Mouse (Mus musculus): ENCODE measurements around the gene Maco1. TPM values are rescaled to one million over a fixed set of nuclear protein-coding genes. Genes with fewer than 3 reads are reported as not detected.

Gene Maco1
- total RNA-seq (2015; ENCODE audit: low replicate concordance): 61.6 and 62.9 TPM in 2 replicates
- 125 and 136 TPM in 2 replicates for total RNA-seq (2017; ENCODE audit: low replicate concordance)

DNA sequence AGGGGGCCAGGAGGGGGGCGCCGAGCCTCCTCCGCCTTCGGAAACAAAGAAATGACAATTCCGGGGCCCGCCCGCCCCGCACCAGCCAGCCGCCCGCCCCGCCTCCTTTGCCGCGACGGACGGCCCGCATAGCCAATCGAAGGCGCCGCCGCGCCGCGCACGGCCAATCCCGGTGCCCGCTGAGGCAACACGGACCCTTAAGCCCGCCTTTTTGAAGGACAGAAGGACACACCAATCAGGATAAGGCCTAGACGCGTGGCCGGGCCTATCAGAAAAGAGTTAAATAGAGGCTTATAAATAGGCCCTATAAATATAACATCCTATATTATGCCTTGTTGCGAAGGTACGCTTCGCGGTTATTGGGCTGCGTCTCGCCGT, at the start of gene Maco1:
Gene Maco1, minus strand, starts transcription at position 87 of the 378 bp plus-strand sequence.
- ATAC-seq (replicated peaks; ENCODE audit: low FRiP score, poor library complexity, severe bottlenecking): peak; percentile 88

DNA sequence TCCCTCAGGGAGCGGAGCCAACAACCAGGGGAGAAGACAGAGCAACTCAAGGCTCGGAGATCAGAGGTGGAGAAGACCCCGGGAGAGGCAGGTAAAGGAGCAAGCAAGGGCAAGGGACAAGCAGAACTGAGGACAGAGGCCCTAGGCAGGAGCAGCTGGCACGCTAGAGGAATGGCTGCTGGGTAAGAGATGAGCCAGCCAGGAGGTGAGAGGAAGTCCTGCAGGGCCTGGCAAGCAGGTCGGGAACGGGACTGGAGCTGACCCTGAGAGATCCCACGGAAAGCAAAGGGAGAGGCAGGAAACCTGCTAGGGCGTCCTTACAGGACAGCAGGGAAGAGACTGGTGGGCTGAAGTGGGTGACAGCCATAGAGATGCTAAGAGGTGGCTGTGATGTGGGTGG, 48.0 kb upstream of the Maco1 start:
- no peak for ATAC-seq (replicated peaks; ENCODE audit: low FRiP score, poor library complexity, severe bottlenecking)

DNA sequence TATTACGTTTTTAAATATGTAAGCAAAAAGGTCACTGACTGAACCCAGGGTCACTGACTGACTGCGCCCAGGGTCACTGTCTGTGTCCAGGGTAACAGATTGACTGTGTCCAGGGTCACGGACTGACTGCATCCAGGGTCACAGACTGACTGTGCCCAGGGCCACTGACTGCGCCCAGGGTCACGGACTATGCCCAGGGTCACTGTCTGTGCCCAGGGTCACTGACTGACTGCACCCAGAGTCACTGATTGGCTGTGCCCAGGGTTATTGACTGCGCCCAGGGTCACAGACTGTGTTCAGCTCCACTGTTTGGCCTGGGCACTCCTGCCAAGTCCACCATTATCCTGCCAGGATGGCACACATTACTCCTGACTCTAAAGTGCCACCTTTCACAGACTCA, 44.1 kb upstream of the Maco1 start:
- ATAC-seq (replicated peaks; ENCODE audit: low FRiP score, poor library complexity, severe bottlenecking): peak; percentile 23; the same call in 1 of the 2 replicates

DNA sequence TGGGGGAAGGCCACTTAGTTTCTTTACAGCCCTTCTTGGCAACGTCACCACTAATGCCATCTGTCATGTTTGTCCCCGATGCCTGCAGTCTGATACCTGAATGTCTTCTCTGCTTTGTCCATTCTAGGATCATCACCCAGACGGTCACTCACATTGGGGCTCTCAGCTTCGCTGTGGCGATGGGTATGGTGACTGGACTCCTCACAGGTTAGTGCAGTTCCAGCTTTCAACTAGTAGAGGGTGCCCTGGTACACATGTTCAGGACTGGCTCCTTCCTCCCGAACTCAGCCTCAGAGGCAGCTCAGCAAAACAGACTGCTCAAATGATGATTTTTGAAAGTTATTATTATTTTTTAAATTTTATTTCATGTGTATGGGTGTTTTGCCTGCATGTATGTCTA, 39.0 kb upstream of the Maco1 start:
- ATAC-seq (replicated peaks; ENCODE audit: low FRiP score, poor library complexity, severe bottlenecking): no peak

DNA sequence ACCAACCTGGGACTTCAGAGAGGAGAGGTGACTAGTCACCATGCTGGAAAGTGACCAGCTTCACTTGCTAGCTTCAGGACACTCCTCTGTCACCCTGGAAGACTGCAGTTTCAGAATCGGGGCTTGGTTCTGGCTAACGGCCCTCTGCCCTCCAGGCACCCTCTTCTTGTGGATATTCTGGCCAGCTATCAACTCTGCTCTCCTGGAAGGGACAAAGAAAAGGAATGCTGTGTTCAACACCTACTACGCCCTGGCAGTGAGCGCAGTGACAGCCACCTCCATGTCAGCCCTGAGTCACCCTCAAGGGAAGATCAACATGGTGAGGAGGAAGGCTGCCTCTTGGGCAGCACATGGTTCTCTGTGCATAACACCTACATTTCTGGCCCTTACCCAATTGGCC, 31.2 kb upstream of the Maco1 start:
- no peak for ATAC-seq (replicated peaks; ENCODE audit: low FRiP score, poor library complexity, severe bottlenecking)

DNA sequence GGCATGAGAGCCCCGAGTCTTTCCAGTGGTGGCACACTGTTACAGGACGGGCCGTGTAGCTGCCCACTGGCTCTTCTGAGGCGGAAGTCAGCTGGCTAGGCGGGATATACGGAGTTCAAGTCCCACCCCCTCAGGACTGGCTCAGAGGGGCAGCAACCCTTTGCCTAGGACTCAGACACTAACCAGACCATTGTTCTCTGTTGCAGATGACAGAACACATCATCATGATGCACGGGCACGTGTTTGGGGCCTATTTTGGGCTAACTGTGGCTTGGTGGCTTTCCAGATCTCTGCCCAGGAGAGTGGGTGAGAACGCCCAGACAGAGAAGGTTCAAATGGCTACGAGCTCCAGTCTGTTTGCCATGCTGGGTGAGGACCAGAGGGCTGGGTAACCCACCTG, 30.7 kb upstream of the Maco1 start:
- no peak for ATAC-seq (replicated peaks; ENCODE audit: low FRiP score, poor library complexity, severe bottlenecking)

DNA sequence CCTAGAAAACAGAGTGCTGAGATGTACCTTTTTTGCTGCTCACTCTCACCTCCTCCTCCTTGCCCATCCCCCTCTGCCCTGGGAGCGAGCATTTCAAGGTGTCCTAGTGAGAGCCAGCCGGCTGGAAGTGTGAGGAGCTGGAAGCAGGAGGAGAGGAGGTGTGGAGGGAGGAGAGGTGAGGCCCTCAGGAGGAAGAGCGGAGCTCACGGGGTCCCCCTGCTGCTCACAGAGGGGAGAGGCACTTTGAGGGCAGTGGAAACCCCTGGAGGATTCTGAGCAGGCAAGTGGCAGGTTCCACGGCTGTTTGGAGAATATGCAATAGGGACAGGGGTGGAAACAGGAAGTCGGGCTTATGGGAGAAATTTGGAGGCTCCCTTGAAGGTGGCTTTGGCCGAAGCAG, 30.1 kb upstream of the Maco1 start:
- peak; percentile 69 for ATAC-seq (replicated peaks; ENCODE audit: low FRiP score, poor library complexity, severe bottlenecking)

DNA sequence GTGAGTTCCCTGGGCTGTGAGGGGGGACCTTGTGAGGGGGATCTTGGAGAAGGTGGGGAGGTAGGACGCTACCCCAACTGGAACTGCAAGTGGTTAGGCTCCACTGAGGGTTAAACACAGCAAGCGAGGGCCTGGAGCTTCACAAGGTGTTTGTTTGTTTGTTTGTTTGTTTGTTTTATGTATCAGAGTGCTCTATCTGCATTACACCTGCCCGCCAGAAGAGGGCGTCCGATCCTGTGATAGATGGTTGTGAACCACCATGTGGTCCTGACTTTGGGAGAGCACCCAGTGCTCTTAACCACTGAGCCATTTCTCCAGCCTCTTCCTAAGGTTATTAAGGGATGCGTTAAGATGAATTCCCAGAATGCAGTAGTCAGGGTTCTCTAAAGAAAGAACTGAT, 26.9 kb upstream of the Maco1 start:
- no peak for ATAC-seq (replicated peaks; ENCODE audit: low FRiP score, poor library complexity, severe bottlenecking)

DNA sequence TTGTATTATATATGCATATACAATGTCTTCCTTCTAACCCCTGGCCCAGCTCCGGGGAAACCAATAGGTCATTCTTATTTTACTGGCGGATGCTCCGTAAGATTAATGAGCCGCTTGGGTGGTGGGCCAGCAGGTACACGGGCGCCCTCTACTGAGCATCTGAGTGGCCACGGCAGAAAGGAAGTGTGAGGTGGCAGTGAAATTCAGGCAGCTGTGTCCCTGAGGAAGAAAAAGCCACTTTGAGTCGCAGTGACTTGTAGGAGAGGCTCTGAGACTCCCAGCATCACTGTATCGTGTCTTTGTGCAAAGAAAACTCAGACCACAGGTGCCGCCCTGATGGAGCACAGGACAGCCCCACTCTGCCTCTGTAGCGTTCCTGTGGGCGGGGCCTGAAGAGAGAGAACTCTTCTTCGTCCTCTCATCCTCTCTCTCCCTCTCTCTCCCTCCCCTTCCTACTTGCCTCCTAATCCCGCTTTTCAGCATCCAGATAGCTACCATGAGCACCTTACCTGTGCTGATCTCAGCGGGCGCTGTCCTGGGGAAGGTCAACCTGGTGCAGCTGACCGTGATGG, 26.4 kb upstream of the Maco1 start:
- ATAC-seq (replicated peaks; ENCODE audit: low FRiP score, poor library complexity, severe bottlenecking): 0 out of 2 replicates have a peak, but pooled peaks have one; percentile 33

DNA sequence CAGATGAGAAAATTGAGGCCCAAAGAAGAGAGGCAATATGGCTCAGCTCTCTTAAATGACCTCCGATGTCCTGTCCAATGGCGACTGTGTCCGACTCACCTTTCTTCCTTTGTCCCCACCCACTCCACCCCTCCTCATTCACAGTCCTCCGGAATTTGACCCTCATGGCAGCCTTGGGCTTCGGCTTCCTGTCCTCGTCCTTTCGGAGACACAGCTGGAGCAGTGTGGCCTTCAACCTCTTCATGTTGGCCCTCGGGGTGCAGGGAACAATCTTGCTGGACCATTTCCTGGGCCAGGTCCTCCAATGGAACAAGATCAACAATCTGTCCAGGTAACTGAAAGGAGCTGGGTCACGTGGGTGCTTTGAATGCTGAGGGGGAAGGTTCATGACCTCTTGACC, 23.0 kb upstream of the Maco1 start:
- ATAC-seq (replicated peaks; ENCODE audit: low FRiP score, poor library complexity, severe bottlenecking): no peak

DNA sequence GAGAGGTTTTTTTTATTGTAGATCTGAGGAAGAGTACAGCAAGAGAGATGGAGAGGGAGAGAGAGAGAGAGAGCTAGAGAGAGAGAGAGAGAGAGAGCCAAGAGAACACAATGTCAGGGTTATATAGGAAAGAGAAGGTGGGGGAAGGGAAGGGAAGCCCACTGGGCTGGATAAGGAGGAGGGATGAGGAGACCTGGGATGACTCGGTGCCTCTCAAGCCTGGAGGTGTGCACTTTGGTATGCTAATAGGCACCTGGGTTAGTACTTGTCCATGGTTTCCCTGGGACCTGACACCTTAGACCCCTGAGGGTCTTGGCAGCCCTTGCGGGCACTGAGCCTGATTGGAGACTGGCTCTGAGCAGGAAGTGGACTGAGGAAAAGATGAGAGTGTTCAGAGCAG, 18.8 kb upstream of the Maco1 start:
- no peak for ATAC-seq (replicated peaks; ENCODE audit: low FRiP score, poor library complexity, severe bottlenecking)

DNA sequence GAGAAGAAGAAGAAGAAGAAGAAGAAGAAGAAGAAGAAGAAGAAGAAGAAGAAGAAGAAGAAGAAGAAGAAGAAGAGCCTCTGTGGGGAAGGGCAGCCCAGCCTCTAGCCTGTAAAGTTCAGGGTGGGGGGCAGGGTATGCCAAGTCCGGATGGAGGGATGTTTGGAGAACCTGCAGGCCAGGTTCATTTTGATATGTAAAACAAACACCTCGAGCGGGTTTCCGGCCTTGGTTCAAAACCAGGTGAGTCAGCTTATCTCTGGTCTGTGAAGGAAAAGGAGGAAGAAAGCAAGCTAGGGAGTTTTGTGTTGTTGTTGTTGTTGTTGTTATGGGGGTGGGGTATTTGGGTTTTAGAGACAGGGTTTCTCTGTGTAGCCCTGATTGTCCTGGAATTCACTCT, 18.3 kb upstream of the Maco1 start:
- ATAC-seq (replicated peaks; ENCODE audit: low FRiP score, poor library complexity, severe bottlenecking): no peak

DNA sequence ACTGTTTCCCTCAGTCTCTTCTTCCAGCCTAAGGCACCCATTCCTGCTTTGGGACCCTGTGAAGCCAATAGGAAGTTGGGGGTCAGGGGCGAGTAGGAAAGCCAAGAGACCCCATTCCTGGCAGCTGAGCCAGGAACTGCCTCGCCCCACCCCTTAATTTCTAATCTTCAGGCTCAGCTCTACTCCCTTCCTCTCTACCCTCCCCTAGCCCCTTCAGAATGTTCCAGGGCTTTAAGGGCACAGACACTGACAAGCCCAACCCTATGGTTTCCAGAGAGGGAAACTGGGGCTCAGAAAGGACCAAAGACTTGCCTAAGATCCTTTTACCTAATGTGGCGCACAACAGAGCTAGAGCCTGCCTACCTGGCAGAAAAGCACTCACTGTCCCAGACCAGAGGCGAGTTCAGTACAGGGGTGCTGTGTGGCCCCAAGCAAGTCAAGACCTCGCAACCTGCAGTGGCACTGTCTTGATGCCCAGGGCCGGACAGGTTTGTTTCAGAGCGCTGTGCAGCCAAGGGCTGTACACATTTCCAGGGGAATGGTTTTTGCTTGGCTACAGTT, 16.8 kb upstream of the Maco1 start:
- peak; percentile 1 for ATAC-seq (replicated peaks; ENCODE audit: low FRiP score, poor library complexity, severe bottlenecking)

DNA sequence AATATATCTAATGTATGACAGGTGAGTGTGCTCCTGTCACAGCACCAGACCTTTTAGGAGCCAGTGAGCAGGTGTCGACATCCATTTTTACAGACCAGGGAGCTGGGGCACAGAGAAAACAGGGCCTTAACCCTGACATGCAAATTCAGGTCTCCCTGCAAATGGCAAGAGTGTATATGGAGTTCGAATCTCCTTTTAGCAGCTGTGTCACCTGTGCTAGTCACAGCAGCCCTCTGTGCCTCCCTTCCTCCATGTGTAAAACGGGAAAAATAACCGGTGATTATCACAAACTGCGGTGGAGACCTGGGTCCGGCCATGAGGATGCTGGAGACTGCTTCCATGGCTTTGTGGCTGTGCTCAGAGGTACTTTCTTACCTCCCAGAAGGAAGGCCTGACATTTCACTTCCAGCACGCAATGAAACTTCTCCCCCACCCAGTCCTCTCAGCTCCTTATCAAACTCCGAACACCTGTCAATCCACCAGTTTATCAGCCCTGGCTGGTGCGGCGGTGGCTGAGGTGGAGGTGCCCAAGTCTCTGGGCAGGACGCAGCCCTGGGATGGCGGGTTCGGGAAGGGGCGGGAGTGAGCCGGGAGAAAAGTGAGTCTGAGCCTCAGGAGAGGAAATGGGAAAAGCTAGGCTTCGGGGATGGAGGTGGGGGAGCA, 16.1 kb upstream of the Maco1 start:
- ATAC-seq (replicated peaks; ENCODE audit: low FRiP score, poor library complexity, severe bottlenecking): peak; percentile 75

DNA sequence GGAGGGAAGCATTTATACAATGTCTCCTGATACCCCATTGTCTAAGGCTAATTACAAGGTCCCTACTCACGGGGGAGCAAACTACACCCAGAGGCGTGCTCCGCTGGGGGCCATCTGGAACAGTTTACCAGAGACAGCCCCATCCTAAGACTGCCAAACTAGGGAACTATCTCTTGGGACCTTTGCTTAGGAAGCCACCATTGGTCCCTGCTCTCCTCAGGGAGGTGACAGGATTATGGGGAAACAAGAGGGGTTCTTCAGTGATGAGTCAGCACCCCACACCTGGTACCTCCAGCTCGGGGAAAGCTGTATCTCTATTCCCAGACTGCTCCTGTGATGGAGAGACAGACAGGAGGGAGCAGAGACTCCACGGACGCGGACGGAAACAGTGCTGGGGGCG, 15.3 kb upstream of the Maco1 start:
- ATAC-seq (replicated peaks; ENCODE audit: low FRiP score, poor library complexity, severe bottlenecking): no peak

DNA sequence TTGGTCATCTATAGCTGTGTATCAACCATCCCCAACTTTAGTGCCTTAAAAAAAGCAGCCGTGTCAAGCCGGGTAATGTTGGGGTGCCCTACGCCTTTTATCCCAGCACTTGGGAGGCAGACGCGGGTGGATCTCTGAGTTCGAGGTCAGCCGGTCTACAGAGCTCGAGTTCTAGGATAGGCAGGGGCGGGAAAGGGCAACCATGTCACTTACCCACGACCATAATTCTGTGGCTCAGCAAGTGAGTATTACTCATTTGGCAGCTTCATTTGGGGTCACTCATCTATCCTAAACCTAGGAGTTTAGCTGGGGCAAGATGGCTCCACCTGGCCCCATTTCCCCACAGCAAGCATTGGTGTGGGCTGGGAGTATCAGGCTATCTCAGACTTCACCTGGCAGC, 14.9 kb upstream of the Maco1 start:
- ATAC-seq (replicated peaks; ENCODE audit: low FRiP score, poor library complexity, severe bottlenecking): no peak

DNA sequence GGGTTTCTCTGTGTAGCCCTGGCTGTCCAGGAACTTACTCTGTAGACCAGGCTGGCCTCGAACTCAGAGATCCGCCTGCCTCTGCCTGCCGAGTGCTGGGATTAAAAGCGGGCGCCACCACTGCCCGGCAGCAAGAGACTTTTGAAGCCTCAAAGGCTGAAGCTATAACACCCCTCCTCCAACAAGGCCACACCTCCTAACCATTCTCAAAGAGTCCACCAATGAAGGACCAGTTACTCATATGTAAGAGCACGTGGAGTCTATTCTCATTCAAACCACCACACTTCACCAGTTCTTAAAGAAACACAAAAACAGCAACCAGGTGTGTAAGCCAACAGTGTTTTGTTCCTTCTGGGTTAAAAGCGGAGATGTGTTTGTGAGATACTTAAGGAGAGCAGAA, 14.5 kb upstream of the Maco1 start:
- ATAC-seq (replicated peaks; ENCODE audit: low FRiP score, poor library complexity, severe bottlenecking): peak; percentile 33

DNA sequence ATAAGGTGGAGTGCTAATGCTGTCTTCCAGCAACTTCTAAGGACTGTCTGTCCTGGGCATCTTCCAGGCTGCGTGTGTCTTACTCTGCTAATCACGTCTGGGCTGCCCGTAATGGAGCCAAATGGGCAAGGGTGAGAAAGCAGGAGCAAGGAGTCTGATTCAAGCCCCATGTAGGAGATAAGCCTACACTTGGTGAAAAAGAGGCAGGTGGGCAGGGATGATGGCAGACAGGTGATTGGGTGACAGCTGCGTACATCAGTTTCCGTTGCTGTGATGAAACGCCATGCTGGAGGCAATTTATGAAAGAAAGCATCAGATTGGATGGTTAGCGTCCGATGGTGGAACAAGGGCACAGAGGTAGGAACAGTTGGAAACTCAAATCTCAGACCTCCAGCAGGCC, 14.1 kb upstream of the Maco1 start:
- ATAC-seq (replicated peaks; ENCODE audit: low FRiP score, poor library complexity, severe bottlenecking): no peak

DNA sequence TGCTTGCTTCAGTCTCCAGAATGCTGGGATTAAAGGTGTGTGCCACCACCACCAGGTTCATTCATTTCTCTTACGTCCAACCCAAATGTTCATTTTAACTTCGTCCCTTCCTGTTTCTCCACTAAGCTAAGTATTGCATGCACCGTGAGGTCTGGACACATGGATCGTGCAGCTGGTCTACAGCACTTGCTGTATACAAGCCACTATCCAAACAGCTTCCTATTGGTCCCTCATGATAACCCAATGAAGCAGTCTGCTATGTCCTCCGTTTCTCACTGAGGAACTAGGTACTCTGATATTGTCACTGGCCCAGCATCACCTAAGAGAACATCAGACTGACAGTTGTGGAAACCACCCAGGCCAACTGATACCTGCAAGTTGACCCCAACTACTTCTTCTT, 12.6 kb upstream of the Maco1 start:
- ATAC-seq (replicated peaks; ENCODE audit: low FRiP score, poor library complexity, severe bottlenecking): no peak

DNA sequence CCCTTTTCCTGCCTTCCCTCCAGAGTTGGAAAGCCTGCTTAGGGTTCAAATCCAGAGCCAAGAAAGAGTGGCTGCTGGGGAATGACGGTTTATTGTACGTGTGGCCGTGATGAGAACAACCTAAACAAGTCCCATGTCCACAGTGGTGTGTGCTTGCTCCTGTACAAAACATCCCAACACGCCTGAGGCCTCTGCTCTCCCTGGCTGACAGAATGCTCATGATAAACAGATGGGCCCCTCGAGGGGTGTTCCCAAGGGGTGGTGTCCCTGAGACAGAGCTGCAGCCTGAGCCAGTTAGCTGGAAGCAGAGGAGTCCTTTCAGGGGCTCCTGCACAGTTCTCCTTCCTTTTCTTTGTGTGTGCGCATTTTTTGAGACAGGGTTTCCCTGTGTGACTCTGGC, 12.2 kb upstream of the Maco1 start:
- peak; percentile 62 for ATAC-seq (replicated peaks; ENCODE audit: low FRiP score, poor library complexity, severe bottlenecking)

DNA sequence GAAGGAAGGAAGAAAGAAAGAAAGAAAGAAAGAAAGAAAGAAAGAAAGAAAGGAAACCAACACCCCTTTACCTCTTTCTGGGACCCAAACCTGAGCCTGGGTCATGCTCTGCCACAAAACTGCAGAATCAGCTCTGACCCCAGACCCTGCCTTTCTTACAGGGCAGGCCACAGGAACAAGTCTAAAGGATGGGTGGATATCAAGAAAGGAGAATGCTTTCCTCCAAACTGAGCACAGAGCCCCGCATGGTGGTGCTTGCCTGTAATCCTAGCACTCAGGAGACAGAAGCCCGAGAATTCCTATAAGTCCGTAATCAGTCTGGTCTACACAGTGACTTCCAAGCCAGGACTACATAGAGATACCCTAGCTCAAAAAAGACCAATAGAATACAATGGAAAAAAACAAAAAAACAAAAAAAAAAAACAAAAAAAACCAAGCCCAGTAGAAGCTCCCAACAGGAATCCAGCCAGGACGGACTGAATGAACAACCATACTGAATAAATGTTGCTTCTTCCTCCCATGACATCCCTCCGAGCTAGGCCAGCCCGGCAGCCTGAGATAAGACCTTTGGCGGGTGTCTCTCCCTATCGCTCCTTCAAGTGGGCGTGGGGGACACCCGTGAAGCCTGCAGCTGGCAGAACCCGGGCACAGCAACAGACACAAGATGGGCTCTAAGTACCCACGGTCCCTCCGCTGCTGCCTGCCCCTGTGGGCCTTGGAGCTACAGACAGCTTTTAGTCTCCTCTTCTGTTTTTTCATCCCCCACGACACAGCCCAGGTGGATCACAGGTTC, 11.0 kb upstream of the Maco1 start, which contains the start of gene Rhd:
Gene Rhd, plus strand, starts transcription at position 600 of the 793 bp plus-strand sequence.
- peak; percentile 71 for ATAC-seq (replicated peaks; ENCODE audit: low FRiP score, poor library complexity, severe bottlenecking)
